Mouse (Mus musculus): Measurements from ENCODE around the gene Copz1. TPM values are rescaled to one million over a fixed set of nuclear protein-coding genes. Genes with fewer than 3 reads are reported as not detected.

Copz1 gene
- 73.4 TPM for total RNA-seq (2023)

GRCm38 (mm10) chr15:103272419-103273279 is at the start of gene Copz1:
Copz1 (plus strand) TSS chr15:103272714.

GRCm38 (mm10) chr15:103239685-103240159 is 32.8 kb upstream of the Copz1 start, which contains the start of gene Cbx5:
Cbx5 (minus strand) TSS chr15:103239816.

GRCm38 (mm10) chr15:103240160-103241028 is 32.1 kb upstream of the Copz1 start, which contains the start of gene Hnrnpa1:
Hnrnpa1 (plus strand) TSS chr15:103240432.

GRCm38 (mm10) chr15:103257790-103258728 is 14.5 kb upstream of the Copz1 start, which contains the start of gene Nfe2:
Nfe2 (minus strand) TSS chr15:103258403.

GRCm38 (mm10) chr15:103310365-103310910 is 37.9 kb downstream of the Copz1 start, which contains the start of gene Gpr84:
Gpr84 (minus strand) TSS chr15:103310612.

GRCm38 (mm10) chr15:103339961-103340337 is 67.4 kb downstream of the Copz1 start, which contains the start of gene Zfp385a:
Zfp385a (minus strand) TSS chr15:103340093.

Other genes with a start within 250 kb of the Copz1 start
- gene Smug1, start 105.6 kb upstream of the Copz1 start, total RNA-seq (2023), result 6.0 TPM
- 24.0 TPM for gene Cbx5, start 32.9 kb upstream of the Copz1 start, total RNA-seq (2023)
- 659 TPM for gene Hnrnpa1, start 32.3 kb upstream of the Copz1 start, total RNA-seq (2023)
- gene Nfe2, start 14.3 kb upstream of the Copz1 start, total RNA-seq (2023), result 1.4 TPM
- gene Gpr84, start 37.9 kb downstream of the Copz1 start, total RNA-seq (2023), result not detected
- 2.4 TPM for gene Zfp385a, start 67.4 kb downstream of the Copz1 start, total RNA-seq (2023)
- gene Itga5, start 94.0 kb downstream of the Copz1 start, total RNA-seq (2023), result 2.1 TPM
- not detected for gene Gtsf1, start 157.8 kb downstream of the Copz1 start, total RNA-seq (2023)
- gene Gtsf2, start 175.8 kb downstream of the Copz1 start, total RNA-seq (2023), result not detected
- 147 TPM for gene Nckap1l, start 181.1 kb downstream of the Copz1 start, total RNA-seq (2023)
- 39.7 TPM for gene Pde1b, start 230.3 kb downstream of the Copz1 start, total RNA-seq (2023)

All from CD4-positive naive resting alpha-beta T cell, adult 76 days (primary cell).